Mouse (Mus musculus) adrenal gland, postnatal 25 days (tissue): ENCODE measurements around the gene Tekt3. TPM values are rescaled to one million over a fixed set of nuclear protein-coding genes. Genes with fewer than 3 reads are reported as not detected.

ENCODE experiments used
- DNase-seq: peaks from one replicate; pipeline ENCODE4 v3.0.0; 2021; ENCODE audit warnings: mixed read lengths
- long read RNA-seq: library from polyadenylated mRNA; stranded (forward); transcript quantifications from one replicate; pipeline ENCODE4 v2.0.0, GENCODE M21; 2021
- total RNA-seq: library from RNA; stranded (reverse); gene quantifications from 2 replicates; pipeline ENCODE4 v1.2.3, GENCODE M21; 2021

The Tekt3 gene
- total RNA-seq = 0.18 TPM in 1 of 2 replicates, not detected in the other
- long read RNA-seq = 0 reads

DNA sequence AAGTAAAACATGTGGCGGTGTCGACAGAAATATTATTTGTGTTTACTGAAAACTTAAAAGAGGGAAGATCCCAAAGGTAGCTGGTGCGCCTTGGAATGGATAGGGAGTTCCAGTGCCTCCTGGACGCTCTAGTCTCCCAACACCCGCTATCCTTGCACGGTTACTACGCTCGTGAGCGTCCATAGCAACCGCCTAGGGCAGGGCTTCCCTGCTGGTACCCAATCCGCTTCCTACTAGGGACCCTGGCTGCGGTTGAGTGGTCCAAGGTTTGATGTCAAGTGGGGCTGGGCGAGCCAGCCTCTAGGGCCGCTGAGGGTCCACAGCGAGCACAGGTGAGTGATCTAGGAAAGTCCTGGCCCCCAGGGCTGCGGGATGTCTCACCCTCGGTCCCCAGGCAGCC, at the start of gene Tekt3:
Gene Tekt3 (plus strand): TSS at position 209 of the 400 bp plus-strand sequence.
- no peak for DNase-seq

DNA sequence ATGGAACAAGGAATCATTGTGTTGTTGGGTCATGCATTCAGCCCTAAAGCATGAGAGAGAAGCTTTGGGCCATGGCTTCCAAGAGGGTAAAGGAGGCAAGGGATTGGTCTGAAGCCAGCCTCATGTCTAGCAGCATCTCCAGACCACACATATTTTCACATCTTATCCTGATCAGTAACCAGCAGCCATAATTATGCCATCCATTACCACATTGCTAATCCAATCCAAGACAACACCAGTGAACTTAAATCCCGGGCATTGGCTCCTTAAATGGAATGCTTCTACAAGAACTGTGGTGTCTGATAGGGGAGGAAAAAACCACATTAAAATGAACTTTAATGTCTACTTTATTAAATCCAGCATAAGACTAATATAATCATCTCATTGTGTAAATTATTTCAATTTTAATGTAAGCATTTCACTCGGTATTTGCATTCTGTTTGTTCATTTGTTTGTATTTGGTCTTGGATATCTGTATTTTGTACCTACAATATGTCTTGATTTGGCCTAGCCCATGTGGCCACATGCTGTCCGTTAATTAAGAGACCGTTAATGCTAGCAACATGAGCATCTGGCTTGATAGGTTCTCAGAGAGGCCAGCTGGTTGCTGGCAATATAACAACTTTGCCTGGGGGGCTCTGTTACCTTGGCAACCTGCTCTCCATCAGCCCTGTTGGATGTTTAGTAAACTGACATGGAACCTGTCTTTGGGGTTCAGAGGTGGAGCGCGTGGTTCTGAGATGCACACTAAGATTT, 43.9 kb upstream of the Tekt3 start:
- no peak for DNase-seq

DNA sequence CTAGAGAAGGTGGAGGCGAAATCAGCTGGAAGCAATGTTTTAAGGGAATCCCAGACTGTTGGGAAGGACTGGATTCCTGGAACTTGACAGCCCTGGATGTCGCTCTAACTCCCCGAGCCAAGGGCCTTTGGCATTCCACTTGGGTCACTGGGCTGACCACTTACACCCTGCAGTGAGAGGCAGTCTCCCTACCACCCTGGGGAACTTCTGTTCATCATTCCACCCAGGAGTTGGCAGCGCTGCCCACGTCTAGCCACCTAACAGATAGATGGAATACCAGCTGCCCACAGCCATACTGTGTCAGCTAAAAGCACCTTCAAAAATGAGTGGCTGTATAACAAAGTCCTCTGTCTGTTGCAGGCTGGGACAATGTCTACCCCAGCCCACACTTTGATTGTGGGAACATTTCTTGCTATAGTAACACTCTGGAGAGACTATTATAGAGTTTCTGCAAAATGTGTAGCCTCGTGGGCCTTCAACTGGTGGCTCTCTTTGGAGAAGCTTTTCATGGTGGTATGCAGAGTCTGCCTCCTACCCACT, 43.3 kb upstream of the Tekt3 start:
- no peak for DNase-seq

DNA sequence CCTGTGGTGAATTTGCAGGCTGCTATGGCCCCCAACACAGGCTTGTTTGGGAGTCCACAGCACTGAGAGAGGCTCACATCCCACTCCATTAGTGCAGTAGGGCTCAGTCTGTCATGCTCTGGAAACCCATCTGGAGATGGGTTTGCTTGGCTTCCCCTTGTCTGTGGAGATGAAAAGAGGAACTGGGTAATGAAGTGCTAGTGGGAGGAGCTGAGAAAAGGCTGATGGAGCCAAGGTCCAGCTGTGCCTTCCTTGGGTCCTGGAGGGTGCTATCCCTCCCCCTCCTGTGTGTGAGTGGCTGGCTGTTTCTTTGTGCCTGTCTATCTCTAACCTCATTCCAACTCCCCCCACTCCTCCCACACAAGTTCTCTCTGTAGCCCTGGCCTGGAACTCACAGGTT, 40.8 kb upstream of the Tekt3 start:
- no peak for DNase-seq

DNA sequence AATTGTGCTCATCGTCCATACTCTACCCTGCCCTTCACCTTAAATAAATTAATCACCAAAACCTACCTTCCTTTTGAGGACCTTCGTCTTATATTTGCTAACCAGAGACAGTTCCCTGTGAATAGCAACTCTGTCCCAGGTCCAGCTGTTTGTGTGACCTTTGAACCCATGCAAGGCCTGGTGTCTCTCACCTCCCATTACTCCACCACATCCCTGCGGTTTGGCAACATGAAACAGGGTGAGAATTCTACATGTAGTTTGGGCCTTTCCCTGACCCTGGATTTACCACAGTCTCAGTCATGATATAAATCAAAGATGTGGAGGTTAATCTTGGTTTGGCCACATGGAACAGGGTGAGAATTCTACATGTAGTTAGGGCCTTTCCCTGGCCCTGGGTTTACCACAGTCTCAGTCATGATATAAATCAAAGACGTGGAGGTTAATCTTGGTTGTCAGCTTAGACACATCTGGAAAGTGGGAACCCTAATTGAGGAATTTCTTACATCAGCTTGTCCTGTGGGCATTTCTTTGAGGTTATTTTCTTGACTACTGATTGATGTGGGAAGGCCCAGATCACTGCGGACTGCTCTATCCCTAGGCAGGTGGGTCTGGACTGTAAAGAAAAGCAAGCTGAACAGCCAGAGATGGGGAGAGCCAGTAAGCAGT, 40.2 kb upstream of the Tekt3 start:
- DNase-seq = no peak

DNA sequence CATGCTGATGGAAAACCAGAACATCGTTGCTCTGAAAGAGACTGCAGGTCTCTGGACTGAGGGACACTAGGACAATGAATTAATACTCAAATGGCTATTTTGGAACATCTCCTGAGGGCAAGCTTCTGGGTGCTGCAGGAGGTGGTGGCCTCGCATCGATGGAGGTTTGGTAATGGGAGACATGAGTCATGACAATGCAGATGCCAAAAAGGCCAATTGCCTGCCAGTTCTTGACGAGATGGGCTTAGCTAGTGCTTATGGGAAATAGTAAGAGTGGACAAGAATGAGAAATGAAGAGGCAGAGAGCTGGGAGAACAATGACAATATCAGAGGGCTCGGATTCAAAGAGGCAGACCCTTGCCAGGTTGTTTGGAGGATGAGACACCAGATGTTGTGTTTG, 38.0 kb upstream of the Tekt3 start:
- DNase-seq = no peak

DNA sequence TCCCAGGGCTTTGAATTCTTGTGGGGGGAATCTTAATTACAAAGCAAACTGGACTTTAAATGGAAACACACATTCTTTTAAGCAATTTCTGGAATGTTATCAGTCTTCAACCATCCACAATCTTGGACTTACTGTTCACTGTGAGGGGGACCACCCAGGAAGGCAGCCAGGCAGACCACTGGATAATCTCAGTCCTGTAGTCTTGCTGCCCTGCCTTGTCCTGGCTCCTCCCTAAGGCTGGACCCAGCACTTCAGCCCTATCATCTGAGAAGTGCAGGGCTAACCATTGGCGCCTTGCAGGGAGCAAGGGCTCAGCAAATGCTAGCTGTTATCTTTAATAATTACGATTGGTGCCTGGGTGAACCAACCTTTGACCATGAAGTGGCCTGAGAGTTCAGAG, 37.3 kb upstream of the Tekt3 start:
- no peak for DNase-seq

DNA sequence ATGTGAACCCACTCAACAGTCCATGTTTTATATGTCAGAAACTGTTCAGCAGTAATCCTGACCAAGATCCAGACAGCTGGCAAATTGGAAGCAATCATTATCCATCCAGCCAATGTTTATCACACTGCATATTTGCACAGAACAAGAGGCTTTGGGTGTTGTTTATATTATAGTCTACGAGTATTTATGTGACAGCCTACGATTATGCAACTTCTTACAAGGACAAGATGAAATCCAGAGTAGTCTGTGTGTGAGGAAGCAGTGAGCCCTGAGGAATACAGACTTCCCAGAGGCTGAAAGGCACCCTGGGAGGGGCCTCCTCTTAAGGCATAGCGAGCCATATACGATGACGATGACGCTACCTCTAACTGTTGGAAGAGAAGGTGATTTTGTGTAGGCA, 36.0 kb upstream of the Tekt3 start:
- DNase-seq = no peak

DNA sequence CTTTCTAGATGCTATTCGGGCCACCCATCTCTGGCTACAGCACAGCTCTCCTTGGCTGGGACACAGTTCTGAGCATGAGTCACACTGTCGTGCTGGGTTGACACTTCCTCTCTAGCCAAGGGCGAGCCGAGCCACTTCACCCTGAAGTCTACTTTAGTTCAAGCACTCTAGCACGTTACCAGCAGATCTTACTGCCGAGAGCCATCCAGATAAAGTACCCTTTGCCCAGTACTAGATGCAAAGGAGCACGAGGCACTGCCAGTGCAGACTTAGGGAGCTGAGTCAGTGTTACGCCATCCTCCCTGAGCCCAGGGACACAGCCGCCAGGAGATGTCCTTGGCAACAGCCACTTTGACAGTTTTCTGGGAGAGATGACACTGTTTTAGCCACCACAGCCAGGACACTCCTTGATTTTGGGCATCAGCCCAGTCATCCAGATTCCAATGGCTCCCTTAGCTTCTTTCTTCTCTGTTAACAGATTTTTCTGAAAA, 34.8 kb upstream of the Tekt3 start:
- peak; percentile 67 for DNase-seq

DNA sequence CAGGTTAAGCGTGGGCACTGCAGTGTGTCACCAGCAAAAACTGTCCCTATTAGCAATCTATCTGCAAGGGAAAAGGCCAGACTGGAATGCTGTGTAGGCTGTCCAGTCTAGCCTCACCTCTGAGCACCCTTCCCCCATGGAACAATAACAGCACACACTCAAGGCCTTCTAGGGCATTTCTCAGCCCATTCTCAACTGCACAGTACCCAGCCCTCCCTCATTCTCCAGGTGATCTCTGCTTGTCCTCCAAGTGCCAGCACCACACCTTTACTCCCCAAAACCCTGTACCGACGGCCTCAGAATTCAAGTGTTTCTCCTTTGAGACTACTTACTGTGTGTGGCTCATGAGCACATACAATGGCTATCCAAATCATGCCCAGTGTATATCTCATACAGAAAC, 33.3 kb upstream of the Tekt3 start:
- DNase-seq = no peak

DNA sequence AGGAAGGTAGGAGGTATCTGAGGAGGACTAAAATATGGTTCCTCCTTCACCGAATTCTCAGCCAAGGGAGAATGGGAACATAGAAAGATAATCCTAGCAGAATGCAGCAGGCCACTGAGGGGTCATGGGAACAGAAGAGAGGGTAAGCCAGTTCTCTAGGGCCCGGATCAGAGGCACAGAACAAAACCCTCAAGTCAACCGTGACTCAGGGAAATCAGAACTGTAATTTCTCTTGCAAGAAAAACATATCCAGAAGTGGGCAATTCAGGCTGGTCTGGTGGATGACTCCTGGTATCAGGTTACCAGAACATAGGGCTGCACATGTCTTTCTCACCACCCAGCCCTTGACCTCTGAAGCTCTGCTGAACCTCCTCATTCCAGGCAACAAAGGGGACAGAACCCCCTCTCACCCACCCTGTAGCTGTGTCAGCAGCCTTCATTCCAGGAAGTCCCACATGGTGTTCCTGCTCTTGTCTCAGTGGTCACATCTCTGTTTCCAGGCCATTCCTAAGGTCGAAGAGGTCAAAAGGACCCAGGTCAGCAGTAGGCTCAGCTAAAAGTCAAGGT, 32.2 kb upstream of the Tekt3 start:
- no peak for DNase-seq

DNA sequence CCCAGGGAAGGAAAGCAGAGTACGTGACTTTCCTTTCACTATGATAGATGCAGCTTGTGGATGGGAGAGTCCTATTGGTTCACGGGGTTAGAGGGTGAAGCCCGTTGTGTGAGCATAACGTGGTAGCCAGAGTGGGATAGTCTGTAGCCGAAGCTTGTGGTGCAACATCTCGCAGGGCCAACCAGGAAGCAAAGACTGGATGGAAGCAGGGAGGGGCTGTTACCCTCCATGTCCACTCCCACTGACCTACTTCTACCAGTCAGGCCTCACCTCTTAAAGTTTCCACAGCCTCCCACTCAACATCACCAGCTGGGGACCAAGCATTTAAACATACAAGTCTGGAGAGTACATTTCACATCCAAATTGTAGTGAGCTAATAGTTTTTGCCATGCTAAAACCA, 31.7 kb upstream of the Tekt3 start:
- DNase-seq = no peak

DNA sequence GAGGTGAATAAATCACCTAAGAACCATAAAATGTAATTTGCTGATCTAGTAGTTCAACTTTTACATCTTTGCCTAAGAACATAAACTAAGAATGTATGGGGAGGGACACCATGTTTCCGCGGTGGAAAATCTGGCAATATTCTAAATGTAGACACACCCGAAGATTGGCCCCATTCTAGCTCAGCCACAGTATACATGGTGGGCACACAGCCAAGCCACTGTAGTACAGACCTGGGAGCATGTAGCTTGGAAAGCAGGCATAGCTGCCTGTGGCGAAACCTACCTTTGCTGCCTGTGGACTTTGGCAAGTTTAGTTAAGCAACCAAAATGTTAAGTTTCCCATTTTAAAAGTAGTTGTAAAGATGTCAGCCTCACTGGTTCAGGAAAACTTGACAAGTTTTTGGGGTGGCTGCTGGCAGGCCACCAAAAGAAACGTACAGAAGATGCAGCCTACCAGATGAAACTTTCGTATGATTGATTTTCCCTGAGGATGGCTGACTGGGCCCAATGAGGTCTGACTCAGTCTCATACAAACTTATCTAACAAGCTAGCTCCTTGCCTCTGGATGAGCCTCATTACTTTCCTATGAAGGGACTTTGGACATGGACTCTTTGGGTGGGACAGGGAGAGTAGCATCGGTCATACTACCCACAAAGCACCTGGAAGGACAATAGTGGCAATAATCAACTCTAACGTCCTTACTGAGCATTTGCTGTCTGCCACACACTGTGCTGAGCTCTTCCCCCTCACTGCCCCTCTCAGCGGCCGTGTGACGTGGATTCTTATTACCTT, 25.8 kb upstream of the Tekt3 start:
- DNase-seq = no peak

DNA sequence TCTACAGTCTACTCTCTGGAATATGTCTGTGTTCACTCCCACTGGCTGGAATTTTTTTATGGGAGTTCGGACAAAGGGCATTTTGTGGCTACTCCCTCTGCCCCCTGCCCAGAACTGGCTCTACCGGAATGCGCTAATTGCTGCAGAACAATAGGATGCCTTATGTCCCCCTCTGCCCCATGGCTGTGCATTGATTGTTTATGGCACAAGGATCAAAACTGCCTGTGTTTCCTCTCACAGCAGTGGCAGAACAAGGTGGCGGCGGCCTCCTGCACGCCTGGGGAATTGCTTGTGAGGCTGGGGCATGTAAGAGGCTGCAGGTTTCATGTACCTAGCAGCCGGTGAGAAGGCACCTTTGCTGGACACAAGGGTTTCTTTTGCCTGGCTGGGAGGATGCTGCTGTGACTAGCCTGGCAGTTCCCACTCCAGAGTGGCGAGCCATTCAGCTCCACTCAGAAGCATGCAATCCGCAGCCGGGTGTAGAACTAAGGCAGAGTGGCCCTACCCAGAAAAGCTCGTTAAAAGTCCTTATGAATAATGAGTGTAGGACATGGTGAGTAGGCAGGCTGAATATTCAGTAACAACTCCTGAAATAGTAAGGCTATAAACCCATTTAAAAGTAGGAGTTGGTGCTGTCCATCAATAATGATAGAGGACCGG, 21.3 kb upstream of the Tekt3 start:
- no peak for DNase-seq

DNA sequence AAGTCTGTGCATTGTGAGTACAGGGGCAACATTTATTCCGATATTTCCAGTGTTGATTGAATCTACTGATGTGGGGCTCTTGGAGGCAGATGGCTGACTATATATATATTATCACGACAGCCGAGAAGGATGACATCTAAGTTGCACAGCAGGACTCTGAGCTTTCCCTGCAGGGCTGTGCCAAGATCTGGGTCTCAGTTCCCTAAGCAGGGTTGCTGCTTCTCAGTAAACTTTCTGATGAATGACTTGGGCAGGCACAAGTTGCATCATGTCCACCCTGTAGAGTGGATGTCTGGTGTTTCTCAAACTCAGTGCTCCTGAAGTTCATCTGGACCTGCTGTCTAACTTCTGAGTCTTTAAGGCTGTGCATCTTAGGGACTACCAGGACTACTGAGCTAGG, 15.7 kb upstream of the Tekt3 start:
- DNase-seq = no peak

DNA sequence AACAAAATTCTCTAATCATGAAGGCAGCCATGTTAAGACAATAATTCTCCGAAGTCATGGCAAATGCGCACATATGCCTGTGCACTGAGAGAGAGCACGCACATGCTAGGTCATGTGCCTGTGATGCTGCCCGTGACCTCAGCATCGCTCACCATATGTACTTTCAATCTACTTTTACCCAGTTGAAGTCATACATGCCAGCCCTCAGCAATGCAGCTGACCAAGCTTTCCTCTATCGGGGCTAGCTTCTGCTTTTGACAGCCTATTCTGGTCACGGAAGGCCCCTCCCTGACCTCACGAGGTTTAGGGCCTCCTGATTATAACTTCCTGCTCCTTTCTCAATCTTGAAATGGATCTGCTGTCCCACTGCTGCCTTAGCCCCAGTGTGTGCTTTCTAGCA, 15.1 kb upstream of the Tekt3 start:
- no peak for DNase-seq

DNA sequence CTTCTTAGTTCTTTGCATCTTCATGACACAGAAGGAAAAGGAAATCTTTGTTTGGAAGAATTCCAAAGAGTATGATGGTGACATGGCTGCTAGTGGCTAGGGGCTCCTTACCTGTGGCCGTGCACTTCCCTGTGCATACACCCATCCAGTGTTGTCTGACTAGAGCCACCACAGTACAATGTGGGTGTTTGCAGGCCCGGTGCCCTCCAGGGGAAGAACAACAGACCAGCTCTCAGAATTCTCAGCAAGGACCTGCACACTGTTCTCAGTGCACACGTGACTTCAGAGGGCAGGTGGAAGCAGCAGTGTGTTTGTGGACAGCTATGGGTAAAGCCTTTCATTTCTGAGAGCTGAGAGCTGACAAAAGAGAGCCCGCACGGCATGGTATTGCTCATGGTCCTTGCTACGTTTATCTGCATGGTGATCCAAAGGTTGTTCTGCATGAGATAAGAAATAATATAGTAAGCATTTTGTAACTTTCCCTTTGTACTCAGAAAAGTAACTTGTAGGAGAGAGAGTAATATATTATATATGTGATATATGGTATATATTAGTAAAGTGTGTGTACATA, 11.0 kb upstream of the Tekt3 start:
- no peak for DNase-seq

DNA sequence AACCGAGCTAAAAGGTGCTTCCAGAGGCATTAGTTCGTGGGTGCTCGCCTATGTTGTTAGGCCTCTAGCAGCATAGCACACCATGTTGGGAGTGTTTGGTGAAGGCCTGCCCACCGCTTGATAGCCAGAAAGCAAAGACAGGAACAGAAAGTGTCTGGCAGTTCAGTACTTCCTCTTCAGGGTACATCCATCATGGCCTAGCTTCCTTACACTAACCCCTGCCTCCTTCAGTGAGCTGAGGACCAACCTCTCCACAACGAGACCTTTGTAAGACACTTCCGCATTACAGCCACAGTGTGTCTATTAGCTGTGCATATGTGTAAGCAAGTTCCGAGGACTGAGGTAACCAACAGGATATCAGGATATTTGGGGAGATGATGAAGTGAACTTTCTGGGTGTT, 10.4 kb upstream of the Tekt3 start:
- no peak for DNase-seq

DNA sequence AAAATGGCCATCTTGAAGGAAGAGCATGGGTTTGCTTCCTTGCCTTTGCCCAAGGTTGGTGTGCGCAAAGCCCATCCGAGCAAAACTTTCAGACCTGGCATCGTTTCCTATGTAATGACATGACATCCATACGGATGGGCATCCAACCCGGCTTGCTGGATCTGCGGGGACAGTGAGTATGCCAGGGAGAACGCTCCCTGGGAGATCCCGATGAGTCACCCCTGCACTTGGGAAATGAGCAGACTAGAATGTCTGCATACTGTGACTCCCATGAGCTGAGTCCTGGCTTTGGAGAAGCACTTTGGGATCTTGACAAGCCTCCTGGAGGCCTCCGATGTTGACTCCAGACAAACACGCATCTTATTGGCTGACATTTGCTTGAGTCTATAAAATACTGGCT, 9.5 kb upstream of the Tekt3 start:
- DNase-seq = no peak

DNA sequence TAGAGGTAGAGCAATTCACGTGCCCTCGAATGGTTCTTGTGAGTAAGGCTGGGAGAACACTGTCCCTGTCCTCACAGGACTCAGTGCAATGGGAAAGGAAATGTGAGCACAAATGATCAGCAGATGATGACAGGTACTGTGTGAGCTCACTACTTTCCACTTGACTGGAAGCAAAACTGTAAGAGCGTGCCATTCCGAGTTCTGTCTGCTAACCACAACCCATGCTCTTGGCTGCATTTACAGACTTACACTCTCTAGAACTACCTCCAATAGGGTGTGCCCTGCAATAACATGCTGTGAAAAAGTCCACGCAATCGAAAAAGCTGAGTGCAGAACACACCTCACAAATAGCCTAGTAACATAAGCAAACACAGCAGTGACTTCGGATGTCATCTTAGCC, 5.9 kb upstream of the Tekt3 start:
- no peak for DNase-seq

DNA sequence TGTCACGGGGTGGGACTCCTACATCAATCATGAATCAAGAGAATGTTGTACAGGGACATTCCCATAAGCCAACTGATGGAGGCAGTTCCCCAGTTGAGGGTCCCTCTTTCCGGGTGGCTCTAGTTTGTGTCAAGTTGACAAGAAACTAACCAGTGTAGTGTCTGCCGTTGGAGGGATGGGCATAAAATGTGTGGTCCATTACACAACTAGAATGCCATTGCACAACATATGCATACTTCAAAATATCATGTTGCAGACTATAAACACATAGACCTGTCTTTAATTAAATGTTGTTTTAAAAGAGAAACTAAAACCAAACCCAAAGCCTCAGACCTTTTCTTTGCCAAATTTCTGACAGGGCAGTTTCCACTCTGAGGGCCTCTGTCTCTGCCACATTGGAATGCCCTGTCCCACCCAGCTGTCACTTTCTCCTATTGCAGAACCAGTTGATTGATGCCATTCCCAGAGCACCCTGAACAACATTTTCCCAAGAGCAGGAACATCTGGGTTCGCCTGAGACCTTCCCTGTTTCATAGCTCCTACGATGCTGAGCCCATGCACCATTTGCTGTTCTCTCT, 3.0 kb upstream of the Tekt3 start:
- no peak for DNase-seq
